Mouse (Mus musculus): Measurements from ENCODE around the gene Olfml1.

Olfml1 gene

DNA sequence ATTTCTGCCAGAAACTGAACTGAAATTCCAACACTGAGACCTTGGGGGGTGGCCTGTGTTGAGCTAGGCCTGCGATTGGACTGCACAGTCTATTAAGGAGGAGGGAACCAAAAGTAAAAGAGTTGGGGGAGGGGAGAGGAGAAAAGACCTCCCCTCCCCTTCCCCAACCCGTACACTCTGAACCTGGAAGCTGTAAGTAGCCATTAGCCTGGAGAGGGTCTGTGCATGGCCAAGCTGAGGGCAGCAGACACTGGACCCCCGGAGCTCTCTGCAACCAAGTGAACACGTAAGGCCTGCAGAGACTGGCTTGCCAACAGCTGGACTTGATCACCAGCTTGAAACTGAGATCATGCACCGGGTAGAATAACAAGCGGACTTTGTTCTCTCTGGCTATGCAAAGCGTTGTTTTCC lies at the start of gene Olfml1:
Olfml1 (plus strand) TSS at position 186 of the 411 bp plus-strand sequence.
- no peak for DNase-seq (ENCODE audit: low read depth, low spot score)

GRCm38 (mm10) chr7:107519256-107520025 lies 47.8 kb upstream of the Olfml1 start:
- no peak for DNase-seq (ENCODE audit: low read depth, low spot score)

DNA sequence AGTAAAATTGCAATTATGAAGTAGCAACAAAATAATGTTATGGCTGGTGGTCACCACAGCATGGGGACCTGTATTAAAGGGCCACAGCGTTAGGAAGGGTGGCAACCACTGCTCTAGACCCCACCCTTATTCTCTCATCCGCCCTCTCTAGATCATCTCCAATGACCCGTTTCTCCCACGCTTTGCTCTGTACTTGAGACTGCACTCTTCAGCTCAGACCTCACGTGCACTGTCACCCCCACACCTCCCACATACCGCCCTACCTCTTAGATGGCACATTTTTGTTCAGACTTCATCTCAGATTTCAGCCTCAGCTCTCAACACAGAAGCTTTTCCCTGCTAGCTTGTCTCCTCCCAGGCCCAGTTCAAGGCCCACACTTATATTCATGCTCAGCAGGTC lies 45.8 kb upstream of the Olfml1 start:
- DNase-seq (ENCODE audit: low read depth, low spot score) = no peak

DNA sequence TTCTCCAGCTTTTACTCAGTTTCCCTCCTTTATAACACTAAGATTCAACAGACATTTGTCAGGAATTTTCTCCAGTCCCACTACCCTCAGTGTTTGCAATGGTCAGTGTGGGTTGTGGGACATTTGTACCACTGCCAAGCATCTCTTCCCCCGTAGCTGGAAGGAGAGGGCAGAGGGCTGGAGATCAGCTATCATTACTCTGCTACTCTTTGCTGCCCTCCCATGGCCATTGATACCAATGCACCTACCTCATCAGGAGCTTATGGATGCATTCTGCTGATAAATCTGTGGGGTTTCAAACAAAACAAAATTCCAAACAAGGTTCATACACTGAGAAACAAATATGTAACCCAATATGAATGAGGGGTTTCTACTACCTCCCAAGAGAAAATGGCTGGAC lies 40.9 kb upstream of the Olfml1 start:
- peak; percentile 10 for DNase-seq (ENCODE audit: low read depth, low spot score)

- no peak for DNase-seq (ENCODE audit: low read depth, low spot score)
These were observed 39.0 kb upstream of the Olfml1 start for GRCm38 (mm10) chr7:107528169-107528772.

DNA sequence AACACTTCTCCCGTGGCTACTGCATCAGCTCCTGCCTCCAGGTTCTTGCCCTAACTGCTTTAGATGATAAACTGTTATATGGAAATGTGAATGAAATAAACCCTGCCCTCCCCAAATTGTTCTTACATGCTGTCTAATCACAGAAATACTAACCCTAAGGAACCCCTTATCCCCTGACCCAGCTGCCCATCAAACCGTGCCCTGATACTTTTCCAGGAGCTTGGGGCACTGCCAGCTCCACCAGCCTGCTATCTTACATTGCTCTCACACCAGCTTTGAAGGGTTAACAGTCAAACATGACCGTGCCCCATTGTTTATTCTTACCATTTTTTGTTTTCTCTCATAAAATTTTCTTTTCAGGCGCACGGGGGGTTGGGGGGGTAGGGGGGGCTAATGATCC lies 37.9 kb upstream of the Olfml1 start:
- no peak for DNase-seq (ENCODE audit: low read depth, low spot score)

- no peak for DNase-seq (ENCODE audit: low read depth, low spot score)
These were observed 31.9 kb upstream of the Olfml1 start for GRCm38 (mm10) chr7:107535311-107535710.

DNA sequence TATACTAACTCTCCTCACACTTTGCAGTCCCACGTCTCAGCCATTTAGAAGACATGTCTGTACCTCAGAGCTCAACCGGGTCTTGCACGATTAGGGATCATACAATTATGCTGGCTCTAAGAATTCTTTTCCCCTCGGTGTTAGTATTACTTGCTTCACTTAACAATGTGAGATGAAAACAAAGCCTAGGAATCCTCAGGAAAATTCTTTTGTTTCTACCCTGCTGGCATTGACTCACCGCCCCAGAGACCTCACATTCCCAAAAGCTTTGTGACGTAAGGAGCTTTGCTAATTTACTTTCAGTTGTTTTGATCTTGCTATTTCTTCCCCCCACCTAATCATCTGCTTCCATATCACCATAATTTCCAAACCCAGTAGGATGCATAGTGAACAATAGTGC lies 30.7 kb upstream of the Olfml1 start:
- no peak for DNase-seq (ENCODE audit: low read depth, low spot score)

DNA sequence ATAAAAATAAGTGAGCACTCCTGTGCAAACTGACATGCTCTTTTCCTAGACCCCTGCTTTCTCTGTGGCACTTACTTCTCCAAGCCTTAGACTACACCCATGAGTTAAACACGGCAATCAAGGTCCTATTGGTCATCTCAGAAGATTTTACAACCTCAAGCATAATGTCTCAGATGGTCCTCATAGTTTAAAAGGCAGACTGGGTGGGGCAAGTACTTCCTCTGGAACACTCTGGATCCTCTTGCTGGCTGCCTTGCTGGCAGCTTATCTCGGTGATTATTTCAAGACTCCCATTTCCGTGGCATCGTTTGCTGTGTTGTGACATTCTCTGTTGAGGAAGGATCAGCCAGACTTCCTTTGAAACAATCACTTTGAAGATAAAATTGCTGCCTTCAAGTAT lies 27.2 kb upstream of the Olfml1 start:
- no peak for DNase-seq (ENCODE audit: low read depth, low spot score)

- DNase-seq (ENCODE audit: low read depth, low spot score) = no peak
These were observed 22.2 kb upstream of the Olfml1 start for GRCm38 (mm10) chr7:107545011-107545410.

GRCm38 (mm10) chr7:107547872-107548271 lies 19.4 kb upstream of the Olfml1 start:
- DNase-seq (ENCODE audit: low read depth, low spot score) = no peak

DNA sequence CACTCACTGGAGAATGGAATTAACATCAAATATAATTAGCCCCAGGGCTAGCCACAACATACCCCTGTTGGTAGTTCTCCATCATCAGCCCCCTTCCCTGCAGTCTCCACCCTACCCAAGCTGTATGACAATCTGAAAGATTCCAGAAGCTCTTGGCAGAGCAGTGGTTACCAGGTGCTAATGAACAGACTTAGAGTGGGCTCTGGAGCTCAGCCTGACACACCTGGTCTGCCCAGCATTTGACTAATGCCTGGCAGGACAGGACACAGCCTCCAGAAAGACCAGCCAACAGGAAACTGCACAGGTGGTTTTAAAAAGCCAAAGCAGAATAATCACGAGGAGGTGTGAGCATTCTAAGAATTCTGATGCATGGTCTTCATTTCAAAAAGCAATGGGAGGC lies 13.8 kb upstream of the Olfml1 start:
- no peak for DNase-seq (ENCODE audit: low read depth, low spot score)

DNA sequence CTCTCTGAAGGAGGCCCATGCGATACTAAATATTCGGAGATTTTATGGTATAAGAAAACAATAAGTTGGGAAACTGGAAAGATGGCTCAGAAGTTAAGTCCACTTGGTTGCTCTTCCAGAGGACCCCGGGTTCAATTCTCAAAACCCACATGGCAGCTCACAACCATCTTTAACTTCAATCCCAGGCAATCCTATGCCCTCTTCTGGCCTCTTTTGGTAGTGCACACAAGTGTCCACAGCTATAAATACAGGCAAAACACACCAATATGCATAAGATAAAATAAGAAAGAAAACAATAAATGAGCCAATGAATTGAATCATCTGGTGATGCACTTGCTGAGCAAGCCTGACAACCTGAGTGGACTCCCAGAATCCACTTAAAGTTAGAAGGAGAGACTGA lies 11.3 kb upstream of the Olfml1 start:
- peak; percentile 12 for DNase-seq (ENCODE audit: low read depth, low spot score)

DNA sequence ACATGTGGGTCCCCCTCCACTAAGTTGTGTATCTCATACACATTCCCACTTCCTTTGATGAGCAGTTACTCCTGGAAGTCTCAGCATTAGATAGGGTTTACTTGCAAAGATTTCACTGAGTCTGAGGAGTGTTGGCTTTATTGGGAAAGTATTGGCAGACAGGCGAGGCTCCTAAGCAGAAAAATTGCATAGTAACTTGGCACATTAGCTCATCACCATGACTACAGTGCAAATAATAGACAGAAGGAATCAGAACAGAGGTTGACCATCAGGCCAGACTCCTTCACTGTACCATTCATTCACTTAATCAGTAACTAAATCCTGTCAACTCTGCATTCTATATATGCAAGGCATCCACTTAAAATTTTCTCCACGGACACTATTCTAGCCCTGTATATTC lies 6.6 kb upstream of the Olfml1 start:
- DNase-seq (ENCODE audit: low read depth, low spot score) = no peak

DNA sequence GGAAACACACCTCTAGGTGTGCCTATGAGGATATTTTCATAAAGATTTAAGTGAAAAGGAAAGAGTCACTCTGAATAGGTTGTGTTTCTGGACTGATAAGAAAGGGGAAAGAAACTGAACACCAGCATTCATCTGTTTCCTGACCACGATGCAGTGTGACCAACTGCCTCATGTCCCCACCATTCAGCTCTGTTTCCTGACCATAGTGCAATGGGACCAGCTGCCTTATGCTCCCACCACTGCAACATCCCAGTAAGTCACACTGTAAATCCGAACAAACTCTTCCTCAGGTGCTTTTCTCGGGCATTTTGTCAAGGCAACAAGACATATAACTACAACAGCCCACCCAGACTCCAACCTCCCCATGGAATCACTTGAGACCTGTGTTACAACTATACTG lies 5.7 kb upstream of the Olfml1 start:
- DNase-seq (ENCODE audit: low read depth, low spot score) = no peak

DNA sequence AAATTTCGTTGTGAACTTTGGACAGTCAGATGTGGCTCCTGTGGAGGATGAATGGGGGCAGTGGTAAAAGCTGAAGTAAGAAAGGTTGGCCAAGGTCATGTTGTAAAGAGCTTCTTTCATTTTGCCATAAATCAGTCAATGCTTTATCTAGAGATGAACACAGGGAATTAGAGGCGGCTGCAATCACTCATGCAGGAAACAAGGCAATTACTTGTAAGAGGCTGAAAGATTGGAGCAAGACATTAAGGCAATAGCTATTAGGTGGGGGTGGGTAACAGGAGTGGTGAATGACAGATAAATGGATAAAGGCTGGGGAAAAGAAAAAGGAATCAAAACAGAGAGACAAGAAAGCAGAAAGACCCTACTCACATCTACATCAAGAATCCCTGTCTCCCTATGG lies 3.5 kb upstream of the Olfml1 start:
- no peak for DNase-seq (ENCODE audit: low read depth, low spot score)

GRCm38 (mm10) chr7:107567674-107568073 lies 428 bp downstream of the Olfml1 start:
- no peak for DNase-seq (ENCODE audit: low read depth, low spot score)

- DNase-seq (ENCODE audit: low read depth, low spot score) = no peak
These were observed 1.7 kb downstream of the Olfml1 start for GRCm38 (mm10) chr7:107568971-107569370.

- no peak for DNase-seq (ENCODE audit: low read depth, low spot score)
These were observed 6.6 kb downstream of the Olfml1 start for GRCm38 (mm10) chr7:107573856-107574255.

DNA sequence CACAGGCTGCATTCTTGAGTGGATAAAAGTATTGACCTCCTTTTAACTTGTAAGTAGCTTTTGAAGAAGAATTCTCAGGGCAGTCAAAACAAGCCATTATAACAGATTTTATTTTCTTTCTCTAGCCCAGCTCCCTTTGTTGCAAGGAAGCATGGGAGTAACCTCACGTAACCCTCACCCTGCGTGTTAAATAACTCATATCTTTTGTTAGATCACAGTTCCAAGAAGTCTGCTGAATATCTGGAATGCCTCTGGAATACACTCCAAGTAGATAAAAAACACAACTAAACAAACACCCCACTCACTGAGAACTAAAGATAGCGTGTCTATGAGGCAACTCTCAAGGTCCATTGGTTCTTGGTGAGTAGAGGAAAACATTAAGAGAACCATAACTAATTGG lies 7.0 kb downstream of the Olfml1 start:
- DNase-seq (ENCODE audit: low read depth, low spot score) = no peak

DNA sequence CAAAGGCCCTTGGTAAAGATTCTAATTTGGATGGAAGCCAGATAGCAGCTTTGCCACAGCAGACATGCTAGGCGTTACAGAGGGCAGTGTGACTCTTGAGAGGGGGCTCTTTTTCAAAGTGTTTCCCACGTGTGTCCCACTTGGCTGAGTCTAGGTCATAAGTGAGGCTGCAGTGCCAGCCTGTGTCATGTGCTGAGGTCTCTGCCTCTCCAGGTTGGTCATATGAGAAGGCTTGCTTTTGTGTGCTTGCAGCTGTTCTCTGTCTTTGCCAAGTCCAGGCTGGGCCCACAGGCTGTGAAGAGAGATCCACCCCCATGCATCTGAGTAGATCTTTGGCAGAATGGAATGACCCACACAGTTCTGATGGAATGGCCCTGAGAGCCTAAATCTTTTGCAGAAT lies 25.4 kb downstream of the Olfml1 start:
- no peak for DNase-seq (ENCODE audit: low read depth, low spot score)

DNA sequence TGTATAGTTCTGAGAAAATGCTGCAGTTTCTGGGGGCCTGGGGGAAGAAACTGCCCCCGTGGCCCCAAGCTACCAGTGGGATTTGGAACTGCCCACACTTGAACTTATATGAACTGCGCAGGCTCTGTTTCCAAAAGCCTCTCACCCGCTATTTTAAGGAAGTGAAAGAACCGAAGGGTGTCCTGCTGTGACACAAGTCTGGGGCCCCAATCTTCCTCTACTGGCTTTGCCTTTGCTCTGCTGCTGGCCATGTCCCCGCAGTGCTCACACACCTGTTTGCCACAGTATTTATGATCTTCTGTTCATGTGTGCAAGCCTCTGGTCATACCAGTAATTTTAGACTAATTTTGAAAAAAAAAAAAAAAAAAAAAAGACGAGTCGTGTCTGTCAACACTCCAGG lies 26.7 kb downstream of the Olfml1 start:
- DNase-seq (ENCODE audit: low read depth, low spot score) = no peak

GRCm38 (mm10) chr7:107594325-107594856 lies 27.1 kb downstream of the Olfml1 start:
- DNase-seq (ENCODE audit: low read depth, low spot score) = peak; percentile 68
